In genomic region chr13:93849751-93850355, GRCm38 (mm10) we compare ENCODE assay signal across 22 mouse cellular contexts.
"Had no signal": no experiment of that assay in that cellular context is flagged by ENCODE, and none has a peak within 500 bp of the region (broad histone marks: within the 10 kb centered on the region; RNA-seq: fewer than 3 reads in every experiment).

No protein-coding gene starts in this region.

- ATAC-seq: liver, embryonic 12.5 days; midbrain, embryonic 13.5 days; midbrain, embryonic 16.5 days had no signal

- H3K27me3 ChIP-seq: kidney, embryonic 15.5 days; limb, embryonic 13.5 days; liver, embryonic 12.5 days; liver, embryonic 15.5 days; midbrain, embryonic 13.5 days; neural tube, embryonic 13.5 days; stomach, embryonic 15.5 days had no signal

- H3K4me2 ChIP-seq: kidney, embryonic 15.5 days; limb, embryonic 13.5 days; liver, embryonic 12.5 days; liver, embryonic 15.5 days; midbrain, embryonic 13.5 days; neural tube, embryonic 13.5 days; stomach, embryonic 15.5 days had no signal

- H3K9me3 ChIP-seq: kidney, embryonic 15.5 days; limb, embryonic 13.5 days; liver, embryonic 12.5 days; liver, embryonic 15.5 days; megakaryocyte, embryonic 14.5 days; midbrain, embryonic 10.5 days; midbrain, embryonic 13.5 days; neural tube, embryonic 13.5 days; stomach, embryonic 15.5 days had no signal

- H3K9ac ChIP-seq: kidney, embryonic 15.5 days; limb, embryonic 13.5 days; liver, embryonic 12.5 days; liver, embryonic 15.5 days; midbrain, embryonic 13.5 days; neural tube, embryonic 13.5 days; stomach, embryonic 15.5 days had no signal

- H3K36me3 ChIP-seq: kidney, embryonic 15.5 days; limb, embryonic 13.5 days; liver, embryonic 12.5 days; liver, embryonic 15.5 days; midbrain, embryonic 10.5 days; midbrain, embryonic 13.5 days; neural tube, embryonic 13.5 days; stomach, embryonic 15.5 days had no signal

- H3K4me1 ChIP-seq: liver, embryonic 15.5 days; stomach, embryonic 15.5 days had no signal

- DNase-seq: kidney, adult 11 months; kidney, adult 8-10 months; kidney, postnatal 14 days; kidney, postnatal 4 days; layer of hippocampus, adult 9-11 months; liver; lung, adult 18-20 months; retina, postnatal 1 day; right cerebral cortex, postnatal 25 days; spleen, adult 18-20 months; thymus, postnatal 36 days had no signal

- H3K27ac ChIP-seq: kidney, embryonic 15.5 days; limb, embryonic 13.5 days; liver, embryonic 12.5 days; liver, embryonic 15.5 days; midbrain, embryonic 13.5 days; neural tube, embryonic 13.5 days; stomach, embryonic 15.5 days had no signal

- H3K4me3 ChIP-seq: kidney, embryonic 15.5 days; limb, embryonic 13.5 days; liver, embryonic 12.5 days; liver, embryonic 15.5 days; megakaryocyte, embryonic 14.5 days; midbrain, embryonic 10.5 days; midbrain, embryonic 13.5 days; myocyte; neural tube, embryonic 13.5 days; stomach, embryonic 15.5 days had no signal
